Mouse (Mus musculus) G1E-ER4 (cell line): ENCODE results near the gene 1700024G13Rik. TPM values are rescaled to one million over a fixed set of nuclear protein-coding genes. Genes with fewer than 3 reads are reported as not detected.

Experiments used
- GATA1 ChIP-seq: IDR thresholded peaks from one replicate; pipeline ENCODE4 v1.8.0; 2012; ENCODE audit warnings: low read length, inconsistent platforms
- polyA plus RNA-seq: library from polyadenylated mRNA; stranded (reverse); fragments of >175 nt; gene quantifications from 2 replicates; pipeline ENCODE4 v1.2.3, GENCODE M21; 2012

Gene 1700024G13Rik
- polyA plus RNA-seq, result not detected in 2 replicates

DNA sequence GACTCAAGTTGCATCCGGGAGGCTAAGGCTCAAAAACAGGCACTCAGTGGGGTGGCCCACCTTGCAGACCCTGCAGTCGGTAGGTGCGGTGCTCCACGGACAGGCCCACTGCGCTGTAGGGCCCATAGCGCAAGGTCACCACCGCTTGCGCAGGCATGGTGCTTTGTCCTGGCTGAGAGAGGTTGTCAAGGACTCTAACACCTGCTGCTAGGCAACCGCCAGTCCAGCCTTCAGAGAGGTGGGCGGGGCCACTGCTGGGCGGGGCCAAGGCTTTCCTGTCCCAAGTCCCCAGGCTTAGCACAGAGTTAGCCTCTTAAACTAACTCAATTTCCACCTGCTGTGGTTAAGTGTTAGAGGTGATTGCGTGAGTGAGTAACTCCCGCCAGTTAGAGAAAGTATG lies at the start of gene 1700024G13Rik:
TSS of gene 1700024G13Rik (minus strand) at position 196 of the 400 bp plus-strand sequence.
- TF ChIP-seq GATA1, result no peak

DNA sequence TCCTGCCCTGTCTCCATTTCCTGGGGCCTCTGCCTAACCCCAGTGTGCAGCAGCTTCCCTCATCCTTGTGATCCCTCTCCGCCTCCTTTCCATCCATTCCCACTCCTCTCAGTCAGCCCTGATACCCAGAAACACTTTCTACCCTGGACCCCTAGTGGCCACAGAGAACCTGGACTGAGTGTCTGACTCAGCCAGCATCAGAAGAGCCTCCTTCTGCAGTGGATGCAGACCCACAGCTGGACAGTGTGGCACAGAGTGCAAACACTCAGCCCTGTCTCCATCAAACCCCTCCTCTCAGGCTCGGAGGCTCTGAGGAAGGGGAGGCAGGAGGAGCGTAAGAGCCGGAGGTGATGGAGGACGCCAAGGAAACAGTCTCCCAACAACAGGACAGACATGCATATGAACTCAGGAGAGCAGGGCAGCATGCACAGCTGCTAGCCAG lies 49.2 kb upstream of the 1700024G13Rik start:
- no peak for TF ChIP-seq GATA1

DNA sequence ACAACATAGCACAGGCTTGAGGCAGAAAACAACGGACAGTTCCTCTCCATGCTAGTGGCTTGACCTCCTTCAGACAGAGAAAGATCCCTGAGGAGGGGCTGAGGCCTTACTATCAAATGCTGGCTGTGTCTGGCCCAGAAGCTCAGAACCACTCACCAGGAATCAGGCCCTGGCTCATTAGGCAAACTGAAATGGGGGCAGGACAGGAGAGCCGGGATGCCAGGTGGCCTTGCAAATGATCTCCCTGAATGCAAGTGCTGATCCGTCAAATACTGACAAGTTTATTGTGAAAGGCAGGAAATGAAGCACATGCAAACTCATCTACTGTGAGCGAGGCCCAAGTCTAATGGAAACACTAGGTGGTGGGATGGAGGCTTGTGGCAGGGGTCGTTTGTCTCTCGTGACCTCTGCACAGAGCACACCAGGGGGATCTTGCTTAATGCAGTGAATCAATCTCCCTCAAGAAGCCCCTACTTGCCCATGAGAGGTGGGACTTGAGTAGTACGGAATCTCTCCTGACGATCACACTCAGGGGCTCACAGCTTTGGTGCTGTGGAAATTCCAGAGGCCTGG lies 40.9 kb upstream of the 1700024G13Rik start:
- no peak for TF ChIP-seq GATA1

DNA sequence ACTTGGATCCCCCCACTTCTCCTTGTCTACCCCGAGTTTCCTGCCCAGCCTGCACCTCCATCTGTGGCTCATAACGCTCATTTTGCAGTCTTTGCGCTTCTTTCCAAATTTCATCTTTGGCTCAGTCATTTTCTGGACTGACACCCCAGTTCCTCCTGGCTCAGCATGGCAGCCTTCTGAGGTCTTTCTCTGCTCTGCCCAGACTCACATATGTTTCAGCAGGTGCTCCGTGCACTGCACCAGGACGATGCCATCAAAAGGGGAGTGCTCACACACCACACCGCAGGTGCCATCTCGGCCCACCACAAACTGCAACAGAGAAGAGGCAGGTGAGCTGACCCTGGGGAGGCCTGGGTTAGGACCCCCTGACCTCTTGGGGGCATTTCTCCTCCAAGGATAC lies 35.8 kb upstream of the 1700024G13Rik start:
- no peak for TF ChIP-seq GATA1

DNA sequence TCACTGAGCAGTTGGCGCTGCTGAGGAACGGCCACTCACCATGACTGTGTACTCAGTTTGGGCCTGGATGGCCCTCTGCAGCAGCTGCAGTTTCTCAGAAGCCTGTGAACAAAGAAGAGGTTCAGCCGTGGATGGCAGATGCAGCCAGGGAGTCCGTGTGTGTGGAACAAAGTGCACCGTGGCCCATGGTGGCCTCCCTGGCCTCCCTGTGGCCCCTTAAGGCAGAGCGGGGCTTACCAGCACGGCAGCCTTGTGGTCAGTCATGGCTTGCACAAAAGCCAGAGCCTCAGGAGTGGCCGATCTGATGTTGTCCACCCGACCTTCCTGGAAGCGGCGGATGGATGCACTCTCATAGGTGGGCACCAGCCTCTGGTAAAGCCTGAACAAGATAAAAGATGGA lies 30.6 kb upstream of the 1700024G13Rik start:
- TF ChIP-seq GATA1, result no peak

DNA sequence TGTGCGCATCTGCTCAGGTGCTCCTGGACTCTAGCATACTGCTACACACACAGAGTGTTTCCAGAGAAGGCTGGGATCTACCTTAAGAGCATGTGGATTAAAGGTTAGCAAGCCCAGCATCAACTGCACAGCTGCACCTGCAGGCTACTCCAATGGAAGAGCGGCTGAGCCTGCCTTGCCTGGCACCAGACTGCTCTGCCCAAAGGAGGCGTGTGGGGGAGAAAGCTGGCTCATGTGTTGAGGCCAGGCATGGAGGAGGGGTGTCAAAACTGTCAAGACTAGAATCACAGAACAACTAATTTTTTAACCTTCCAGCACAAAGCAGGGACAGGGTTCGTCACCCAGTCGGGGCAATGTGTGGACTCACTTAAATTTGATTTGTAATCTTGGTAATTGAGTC lies 23.9 kb upstream of the 1700024G13Rik start:
- no peak for TF ChIP-seq GATA1

DNA sequence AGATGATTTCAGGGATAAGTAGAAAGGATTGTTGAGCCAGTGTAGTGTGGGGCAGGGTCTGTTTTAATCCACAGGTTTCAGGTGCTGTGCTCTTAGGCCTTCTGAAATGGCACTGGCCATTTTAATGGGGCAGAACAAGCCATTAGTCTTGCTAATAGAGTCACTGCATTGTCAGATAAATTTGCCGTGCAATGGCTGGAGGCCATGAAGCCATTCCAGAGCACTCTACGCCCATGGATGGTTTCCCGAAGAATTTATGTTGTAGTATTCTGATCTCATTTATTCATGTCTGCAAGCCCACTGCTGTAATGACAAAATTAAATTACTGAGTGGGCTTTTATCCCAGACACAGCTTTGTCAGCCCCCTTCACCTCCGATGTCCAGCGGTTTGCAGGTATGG lies 21.9 kb upstream of the 1700024G13Rik start:
- no peak for TF ChIP-seq GATA1

DNA sequence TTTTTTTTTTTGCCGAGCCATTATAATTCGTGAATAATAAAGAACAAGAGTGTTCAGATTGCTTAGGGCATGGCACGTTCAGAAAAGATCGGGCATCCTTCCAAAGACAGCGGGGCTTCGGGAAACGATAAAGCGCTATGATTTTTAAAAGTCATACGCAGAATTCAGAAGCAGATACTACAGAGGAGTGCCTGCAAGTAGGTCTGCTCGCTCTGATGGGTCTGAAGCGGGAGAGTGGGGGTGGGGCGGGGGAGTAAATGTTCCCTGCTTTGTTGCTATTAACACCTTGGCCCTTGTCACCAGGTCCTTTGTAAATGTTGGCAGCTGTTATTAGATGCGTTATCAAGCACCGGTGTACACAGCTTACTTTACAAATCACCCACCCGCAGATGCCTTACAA lies 6.6 kb downstream of the 1700024G13Rik start:
- no peak for TF ChIP-seq GATA1

DNA sequence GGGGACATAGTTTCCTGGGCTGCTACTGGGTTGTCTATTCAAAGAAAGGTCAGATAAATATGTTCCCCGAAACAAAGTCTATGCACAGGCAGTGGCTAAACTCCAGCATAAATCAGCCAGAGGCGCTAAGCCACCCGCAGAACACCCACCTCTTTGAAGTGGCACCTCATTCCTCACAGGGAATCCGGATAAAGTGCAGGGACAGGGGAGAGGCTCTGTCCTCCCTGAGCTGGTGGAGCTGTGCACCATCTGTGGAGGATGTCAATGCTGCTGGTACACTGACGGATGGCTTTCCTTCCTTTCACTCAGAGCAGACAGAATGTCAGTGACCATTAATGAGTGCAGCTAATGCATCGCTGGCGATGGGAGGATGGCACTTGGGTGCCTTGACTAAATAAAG lies 7.1 kb downstream of the 1700024G13Rik start:
- no peak for TF ChIP-seq GATA1

DNA sequence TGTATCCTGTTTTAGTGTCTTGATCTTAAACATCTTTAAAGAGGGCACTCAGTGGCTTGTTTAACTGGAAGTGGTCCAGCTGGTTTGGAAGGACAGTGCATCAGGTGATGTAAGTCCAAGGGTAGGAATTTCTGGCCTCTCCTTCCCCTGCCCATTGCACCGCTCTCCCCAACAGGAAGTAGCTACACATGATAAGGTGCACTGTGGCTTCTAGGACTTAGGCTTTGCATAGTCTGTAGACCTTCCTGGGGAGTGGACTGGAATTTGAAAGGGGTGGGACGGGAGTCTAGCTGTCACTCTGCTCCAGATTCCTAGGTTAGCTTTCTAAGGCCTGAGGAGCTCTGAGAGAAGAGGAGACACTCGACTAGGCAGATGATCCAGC lies 8.1 kb downstream of the 1700024G13Rik start:
- no peak for TF ChIP-seq GATA1

DNA sequence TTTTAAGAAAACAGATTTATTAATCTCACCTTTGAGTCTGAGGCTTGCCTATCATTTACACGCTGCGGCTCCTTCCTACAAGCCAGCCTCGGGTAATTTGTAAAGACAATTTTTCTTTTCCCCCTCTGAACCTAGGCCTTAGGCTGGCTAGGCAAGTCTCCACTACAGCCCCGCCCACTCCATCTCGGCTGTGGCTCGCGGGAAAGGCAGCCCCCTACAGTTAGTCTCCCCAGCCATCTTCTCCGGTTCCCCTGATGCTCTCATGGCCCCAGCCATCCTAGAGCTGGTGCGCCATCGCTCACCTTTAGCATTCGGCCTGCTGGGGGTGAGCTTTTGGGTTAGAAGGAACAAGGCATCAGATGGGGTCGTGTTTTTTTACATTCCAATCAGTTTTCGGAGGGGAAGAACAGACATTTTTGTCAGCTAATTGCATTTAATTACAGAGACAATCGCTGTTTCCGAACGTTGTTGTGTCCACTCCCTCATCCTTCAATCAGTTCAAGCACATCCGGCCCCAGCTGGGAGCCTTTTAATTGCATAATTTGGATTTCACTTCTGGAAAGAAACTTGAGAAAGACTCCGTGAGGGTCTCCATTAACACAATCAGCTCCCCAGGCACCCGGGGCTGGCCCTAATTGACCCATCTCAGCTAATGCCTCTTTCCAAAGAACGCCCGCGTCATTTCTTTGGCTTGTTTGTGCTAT lies 8.6 kb downstream of the 1700024G13Rik start:
- TF ChIP-seq GATA1, result no peak

DNA sequence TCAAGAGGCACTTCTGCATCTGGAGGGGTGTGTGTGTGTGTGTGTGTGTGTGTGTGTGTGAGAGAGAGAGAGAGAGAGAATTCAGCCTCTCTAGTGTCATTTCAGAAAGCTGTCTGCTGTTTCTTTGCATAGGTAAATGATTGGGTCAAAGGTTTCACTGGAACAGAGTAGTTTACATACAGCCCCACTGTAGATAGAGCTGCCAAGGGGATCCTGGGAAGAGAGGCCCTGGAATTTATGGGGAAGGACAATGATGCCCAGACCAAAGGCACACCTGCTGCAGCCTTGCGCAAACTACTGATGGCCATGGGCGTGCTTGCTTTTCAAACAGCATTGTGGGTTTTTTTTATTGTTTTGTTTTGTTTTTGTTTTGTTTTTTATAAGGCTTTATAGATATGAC lies 15.7 kb downstream of the 1700024G13Rik start:
- no peak for TF ChIP-seq GATA1

DNA sequence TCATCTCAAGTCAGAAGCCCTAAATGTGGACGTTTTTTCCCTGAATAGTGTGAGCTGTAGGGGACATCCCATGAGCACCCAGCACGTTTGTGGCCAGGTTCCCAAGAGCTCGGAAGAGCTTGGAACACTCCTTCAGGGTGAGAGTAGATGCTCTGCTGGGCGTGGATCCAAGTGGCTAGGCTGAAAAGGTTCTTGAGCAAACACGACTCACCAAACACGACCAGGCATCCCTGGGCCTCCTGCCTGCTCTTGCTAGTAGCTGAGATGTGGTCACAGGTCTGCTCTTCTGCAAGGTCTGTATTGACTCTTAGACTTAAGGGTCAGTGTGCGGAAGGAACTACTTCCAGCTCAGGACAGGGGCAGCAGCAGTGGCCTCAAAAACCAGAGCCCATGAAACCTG lies 18.4 kb downstream of the 1700024G13Rik start:
- no peak for TF ChIP-seq GATA1

DNA sequence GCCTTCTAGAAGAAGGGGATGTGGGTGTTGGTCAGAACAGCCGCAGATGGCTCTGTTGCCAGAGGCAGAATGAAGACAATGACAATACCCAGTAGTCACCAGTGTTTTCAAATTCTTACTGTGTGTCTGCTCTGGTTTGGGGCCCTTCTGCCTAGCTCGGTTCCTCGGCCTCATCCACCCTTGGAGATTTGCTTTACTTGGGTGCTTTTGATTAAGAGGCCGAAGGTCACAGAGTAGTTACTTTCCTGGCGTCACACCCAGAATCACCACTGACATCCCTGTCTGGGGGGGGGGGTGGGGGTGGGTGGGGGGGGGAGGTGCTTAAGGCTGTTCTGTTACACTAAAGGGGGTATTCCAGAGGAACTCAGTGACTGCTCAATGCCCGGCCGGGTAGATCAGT lies 23.8 kb downstream of the 1700024G13Rik start:
- no peak for TF ChIP-seq GATA1

DNA sequence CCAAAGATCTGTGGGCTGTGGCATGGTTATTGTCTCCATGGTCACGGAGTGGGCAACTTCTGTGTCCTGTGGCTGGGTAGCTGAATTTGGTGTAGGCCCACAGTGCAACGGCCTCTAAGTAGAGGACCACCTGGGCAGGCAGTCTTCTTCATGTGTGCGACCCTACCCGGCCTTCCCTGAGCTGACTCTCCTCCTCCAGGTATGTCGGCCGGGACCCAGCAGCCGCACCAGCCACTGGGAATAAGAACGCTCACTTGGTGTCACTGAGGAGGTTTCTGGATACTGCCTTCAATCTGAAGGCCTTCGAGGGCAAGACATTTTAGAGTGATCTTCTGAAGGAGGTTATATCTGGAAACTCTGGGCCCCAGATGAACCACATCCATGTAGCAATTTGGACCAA lies 40.9 kb downstream of the 1700024G13Rik start:
- TF ChIP-seq GATA1, result no peak

DNA sequence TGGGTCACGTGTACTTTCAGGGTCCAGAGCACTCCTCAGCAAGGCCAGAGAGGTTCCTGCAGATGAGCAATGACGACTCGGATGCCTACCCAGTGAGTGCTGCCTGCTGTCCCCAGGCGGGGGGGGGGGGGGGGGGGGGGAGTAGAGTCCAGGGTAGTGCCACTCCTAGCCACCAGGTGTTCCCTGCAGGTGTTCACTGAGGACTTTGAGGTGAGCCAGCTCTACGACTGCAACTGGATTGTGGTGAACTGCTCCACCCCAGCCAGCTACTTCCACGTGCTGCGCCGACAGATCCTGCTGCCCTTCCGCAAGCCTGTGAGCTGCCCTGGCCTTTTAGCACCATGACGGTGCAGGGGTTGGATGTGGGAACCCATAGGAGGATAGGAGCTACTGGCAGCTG lies 43.5 kb downstream of the 1700024G13Rik start:
- no peak for TF ChIP-seq GATA1

DNA sequence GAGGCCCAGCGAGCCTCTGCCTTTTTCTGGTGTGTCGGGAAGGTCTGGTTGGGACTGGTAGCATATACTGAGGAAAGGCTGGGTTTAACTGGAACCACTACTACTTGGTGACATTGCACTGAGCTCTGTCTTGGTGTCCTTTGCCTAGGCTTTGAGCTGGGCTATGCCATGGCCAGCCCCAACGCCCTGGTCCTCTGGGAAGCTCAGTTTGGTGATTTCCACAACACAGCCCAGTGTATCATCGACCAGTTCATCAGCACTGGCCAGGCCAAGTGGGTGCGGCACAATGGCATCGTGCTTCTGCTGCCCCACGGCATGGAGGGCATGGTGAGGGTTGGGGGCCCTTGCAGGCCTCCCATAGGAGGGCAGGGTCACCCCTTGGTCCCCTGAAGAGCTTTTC lies 44.0 kb downstream of the 1700024G13Rik start:
- TF ChIP-seq GATA1, result no peak
